Mouse (Mus musculus) embryo, embryonic 9.5 days (tissue): Measurements from ENCODE around the gene Mrc1.
A peak's percentile ranks its signal among the peaks of the same experiment; 100 is the strongest.

Source experiments
- DNase-seq: peaks from one replicate; pipeline ENCODE4 v3.0.0-alpha.2; 2017; ENCODE audit errors: extremely low spot score

The Mrc1 gene

DNA sequence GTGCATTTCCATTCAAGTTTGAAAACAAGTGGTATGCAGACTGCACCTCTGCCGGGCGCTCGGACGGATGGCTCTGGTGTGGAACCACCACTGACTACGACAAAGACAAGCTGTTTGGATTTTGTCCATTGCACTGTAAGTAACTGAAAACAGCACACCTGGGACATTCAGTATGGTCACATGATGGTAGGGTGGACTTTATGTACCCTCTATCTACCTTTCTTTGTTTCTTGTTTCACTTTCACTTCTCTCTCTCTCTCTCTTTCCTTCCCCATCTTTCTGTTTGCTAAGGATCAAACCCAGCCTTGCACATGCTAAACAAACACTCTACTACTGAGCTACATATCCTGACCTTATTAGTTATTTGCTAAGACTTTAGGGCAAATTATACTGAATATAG is 15.0 kb downstream of the Mrc1 start:
- no peak for DNase-seq

DNA sequence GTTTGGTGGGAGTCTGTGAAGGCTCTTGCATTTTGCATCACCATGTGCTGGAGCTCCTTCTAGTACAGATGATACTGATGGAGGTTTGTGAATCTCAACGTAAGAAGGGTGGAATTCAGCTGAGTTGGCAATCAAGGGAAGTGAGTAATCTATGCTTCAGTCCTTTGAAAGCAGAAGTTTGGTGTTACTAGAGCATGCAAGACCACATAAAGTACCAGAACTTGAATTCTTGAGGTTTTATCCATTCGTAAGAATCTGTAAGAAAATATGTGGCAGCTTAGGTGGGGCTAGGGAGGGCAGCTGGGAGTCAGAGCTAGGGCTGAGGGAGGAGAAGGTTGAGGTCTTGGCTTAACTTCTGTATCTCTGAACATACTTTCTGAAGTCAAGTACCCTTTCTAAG is 15.5 kb downstream of the Mrc1 start:
- no peak for DNase-seq

DNA sequence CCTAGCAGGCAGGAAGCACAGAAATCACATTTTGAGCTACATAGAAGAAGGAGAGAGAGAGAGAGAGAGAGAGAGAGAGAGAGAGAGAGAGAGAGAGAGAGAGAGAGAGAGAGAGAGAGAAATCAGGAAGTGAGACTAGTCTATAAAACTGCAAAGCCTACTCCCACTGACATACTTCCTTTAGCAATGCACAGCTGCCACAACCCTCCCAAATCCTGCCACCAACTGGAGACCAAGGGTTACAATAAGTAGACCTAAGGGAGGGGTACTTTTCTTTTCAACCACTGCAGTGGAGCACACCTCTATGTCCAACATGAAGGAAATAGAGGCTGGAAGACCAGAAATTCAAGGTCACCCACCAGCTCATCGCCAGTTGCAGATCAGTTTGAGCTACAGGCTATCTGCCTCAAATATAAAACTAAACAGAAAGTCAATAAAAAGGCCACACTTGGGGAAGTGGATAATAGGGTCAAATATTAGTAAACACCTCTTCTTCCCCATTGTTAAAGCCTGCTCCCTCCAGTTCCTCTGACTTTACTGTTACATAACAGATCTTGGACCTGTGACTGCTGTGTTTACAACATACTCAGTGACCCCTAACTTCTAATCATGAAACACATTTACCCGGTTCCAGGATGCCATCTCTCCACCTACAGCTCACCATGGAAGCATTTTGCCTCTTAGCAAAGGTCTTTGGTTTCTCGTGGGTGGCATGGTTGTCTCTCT is 20.8 kb downstream of the Mrc1 start:
- no peak for DNase-seq

DNA sequence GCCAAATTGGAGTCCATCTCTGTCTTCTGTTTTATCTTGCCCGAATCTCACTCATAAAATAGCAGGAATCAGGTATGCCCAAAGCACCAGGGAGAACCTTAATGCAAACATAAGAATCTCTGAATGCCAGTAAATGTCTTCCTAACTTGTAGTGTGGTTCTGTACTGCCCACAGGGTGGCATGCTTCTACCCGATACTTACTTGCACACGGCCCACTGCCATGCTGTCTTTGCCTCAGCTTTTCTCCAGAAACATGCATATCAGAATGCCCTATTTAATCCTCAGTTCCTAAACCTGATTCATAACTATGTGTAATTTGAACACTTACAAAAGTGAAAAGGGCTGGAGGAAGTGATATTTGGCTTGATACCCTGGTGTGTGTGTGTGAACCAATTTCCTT is 22.7 kb downstream of the Mrc1 start:
- no peak for DNase-seq

DNA sequence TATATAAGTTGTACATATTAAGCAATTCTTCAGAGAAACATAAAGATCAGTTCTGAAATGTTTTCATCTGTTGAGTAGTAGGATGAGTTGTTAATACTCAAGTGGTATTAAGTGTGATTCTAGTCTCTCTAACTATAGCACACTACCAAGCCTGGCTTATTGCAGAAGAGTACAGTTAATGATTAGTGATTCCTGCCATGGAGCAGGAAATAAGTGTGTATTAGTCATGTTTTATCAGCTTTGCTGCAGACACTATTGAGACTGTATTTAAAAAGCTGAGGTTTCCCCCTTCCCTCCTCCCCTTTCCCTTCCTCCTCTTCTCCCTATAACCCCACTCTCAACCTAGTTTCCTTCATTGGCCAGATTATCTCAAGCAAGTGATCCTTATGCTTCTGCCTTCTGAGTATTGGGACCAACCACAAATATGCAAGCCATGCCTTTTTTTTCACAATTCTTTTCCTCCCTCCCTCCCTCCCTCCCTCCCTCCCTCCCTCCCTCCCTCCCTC is 29.2 kb downstream of the Mrc1 start:
- no peak for DNase-seq

DNA sequence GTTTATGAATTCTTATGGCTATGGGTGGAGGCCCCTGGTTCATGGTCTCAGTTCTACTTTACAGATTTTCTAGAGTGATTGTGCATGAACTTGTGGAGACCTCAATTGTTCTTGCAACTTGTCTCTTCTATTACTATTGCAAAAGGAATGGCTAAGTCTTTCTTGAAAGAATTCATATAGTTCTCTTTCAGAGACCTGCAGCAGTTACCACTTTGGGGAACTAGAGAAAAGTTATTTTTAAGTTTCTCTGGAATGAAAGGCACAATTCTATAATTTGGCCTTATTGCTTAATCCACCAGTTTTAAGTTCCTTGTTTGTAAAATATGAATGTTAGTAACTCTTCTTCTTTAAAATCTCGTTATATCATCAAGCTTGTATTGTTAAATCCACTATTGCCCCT is 32.9 kb downstream of the Mrc1 start:
- no peak for DNase-seq

DNA sequence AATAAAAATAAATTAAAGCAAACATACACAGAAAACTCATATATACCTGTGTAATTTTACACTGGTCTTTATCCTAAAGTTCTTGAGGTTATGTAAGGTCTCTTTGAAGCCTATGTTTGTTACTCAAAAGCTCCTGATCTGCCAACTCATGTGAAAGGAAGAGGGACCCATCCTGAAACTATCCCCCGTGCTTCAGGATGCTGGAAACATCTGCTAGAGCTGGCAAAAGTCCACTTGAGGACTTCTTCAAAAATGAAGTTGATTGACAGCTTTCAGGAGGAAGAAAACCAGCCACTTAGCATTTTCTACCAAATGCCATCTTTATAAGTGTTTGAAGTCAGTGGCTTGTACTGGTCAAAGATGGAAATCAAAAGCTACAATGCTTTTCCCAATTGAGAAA is 40.0 kb downstream of the Mrc1 start:
- no peak for DNase-seq

DNA sequence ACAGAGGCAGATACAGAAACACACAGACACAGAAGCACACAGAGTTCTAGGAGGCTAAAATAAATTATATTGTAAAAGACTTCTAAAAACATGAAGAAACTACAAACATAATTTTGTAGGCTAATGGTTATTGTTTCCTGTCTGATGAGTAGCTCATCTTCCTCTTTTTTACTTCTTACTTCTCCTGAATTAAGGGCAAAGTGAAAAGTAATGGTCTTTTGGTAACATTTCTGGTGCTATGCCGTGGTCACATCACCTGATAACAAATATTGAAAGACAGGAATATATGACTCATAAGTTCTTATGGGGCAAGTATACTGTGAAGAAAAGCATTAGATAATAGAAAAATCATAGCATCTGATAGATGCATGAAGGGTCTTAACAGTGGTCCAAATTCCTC is 42.9 kb downstream of the Mrc1 start:
- DNase-seq, result no peak

DNA sequence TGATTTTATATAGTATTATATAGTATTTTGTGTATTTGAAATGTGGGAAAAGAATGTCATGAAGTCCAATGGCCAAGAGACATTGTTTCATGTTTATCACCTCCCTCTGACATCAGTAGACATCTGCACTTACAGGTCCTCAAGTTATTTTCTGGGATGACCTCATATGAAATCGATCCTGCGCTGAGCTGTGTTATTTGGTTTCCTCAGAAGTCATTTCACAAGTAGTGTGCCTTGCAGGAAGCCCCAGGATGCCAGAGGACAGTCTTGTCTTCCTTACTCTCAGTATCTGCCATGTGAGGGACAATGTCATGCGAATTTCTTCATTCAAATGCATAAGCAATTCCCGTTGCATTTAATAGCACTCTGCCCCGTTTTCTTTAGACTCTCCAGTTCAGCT is 46.6 kb downstream of the Mrc1 start:
- DNase-seq, result no peak

DNA sequence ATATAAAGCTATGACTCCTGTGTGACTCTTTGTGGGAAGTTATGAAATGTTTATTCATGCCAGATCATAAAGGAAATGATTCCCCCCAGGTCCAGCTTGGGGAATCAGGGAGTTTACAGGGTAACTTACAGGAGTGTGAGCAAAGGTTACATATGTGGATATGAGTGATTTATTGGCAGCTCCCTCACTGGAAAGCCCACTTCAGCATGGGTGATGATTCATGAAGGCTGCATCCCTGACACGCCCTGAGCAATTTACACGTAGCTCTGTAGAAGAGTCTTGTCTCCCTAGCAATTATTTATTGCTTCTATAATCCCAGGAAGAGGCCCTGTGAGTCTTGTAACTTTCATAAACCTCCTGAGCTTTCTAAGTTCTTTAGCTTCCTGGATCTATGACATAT is 50.1 kb downstream of the Mrc1 start:
- DNase-seq, result no peak

DNA sequence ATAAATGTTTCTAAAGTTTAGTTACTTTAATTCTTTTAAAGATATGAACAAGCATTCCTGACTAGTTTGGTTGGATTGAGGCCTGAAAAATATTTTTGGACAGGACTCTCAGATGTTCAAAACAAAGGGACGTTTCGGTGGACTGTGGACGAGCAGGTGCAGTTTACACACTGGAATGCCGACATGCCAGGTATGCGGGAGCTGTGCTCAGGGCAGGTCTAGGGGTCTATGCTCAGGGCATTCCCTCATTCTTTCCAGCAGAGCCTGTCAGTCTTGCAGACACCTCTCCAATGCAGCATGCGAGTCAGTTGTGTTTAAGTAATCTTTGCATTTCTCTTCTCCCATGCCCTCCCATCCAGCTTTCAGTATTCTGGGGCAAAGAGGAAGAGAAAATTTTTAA is 50.6 kb downstream of the Mrc1 start:
- no peak for DNase-seq

DNA sequence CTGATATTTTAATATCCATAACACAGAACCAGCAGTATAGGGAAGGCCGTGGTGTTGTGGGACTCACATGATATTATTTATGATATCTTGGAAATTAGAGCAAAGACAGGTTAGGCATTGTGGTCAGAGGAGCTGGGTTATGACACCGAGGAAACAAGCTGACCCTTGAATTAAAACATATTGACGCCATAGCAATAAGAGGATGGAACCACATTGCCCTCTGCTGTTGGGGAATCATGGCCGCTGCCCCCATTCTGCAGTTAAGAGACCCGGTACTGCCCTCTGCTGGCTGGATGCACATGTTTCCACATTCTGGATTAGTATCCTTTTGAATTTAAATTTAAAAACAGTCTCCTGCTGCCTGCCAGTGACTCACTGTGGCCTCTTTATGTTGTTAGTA is 66.1 kb downstream of the Mrc1 start:
- peak; percentile 73 for DNase-seq

DNA sequence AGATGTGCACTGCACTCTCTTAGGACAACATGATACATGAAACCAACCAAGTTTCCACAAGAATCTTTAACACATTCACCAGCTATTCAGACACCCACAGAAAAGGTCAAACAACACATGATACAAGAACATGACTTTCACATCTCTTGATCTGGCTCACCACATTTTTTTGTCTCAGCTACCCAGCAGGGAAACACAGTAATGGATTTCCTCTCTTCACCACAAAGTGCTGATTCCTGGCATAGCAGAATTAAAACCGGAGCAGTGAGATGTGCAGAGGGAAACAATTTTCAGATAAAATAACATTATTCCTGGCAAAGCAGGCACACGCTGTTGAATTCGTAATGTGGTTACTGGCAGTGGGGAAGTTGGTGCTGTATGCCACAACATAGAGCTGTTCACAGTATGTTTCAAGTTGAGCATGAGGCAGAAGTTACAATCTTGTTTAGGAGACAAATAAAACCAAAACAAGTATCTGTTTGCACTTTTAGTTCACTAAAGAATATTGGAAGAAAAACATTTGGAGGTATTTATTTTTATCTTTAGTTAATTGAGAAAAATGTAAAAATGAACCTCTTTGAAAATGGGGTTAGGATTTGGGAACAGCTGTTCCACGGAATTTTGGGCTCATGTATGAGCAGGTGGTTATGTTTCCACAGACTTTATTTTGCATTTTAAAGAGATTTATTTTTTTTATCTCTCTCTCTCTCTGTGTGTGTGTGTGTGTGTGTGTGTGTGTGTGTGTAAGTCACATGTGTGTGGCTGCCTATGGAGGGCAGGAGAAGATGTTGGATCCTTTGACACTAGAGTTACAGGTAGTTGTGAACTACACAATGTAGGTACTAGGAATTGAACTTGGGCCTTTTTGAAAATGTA is 83.6 kb downstream of the Mrc1 start:
- DNase-seq, result no peak

DNA sequence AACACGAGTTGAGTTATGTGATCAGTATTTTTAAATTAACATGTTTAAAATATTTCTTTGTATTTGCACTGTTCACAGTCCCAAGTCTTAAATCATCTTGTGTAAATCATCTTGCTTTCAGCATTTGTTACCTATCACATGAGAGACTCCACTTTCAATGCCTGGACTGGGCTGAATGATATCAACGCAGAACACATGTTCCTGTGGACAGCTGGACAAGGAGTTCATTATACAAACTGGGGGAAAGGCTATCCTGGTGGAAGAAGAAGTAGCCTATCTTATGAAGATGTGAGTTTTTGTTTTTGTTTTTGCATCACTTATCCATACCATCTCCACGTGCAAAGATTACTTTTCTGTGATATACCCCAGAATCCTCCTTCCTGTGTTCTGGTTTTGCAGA is 85.9 kb downstream of the Mrc1 start:
- no peak for DNase-seq

DNA sequence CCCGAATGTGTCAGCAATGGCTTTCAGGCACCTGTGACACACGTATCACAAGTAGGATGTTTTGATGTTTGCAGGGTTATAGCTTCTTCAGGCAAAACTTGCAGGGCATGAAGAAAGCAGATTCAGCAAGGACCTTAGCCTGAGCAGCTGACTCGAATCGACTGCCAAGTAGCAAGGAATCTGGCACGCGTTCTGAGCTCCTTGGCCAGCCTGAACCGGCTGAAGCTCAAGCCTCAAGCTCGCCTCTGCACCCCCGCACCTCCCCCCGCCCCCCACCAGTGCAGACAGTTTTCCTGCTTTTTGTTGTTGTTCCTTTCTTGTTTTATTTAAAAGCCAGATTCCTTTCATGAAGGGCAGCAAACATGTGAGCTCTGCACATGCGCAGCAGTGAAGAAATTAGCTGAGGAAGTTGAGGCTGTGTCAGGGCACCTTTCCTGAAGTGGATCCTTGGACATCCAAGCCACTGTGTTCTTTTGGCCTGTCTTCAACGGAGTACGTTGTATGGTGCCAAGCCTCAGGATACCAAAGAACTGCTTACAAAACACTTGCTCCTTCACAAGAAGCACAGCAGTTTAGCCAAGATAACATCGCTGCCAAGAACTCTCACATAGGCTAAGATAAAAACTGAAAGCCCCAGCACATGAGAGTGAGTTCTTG is 112.6 kb downstream of the Mrc1 start:
- DNase-seq, result no peak

DNA sequence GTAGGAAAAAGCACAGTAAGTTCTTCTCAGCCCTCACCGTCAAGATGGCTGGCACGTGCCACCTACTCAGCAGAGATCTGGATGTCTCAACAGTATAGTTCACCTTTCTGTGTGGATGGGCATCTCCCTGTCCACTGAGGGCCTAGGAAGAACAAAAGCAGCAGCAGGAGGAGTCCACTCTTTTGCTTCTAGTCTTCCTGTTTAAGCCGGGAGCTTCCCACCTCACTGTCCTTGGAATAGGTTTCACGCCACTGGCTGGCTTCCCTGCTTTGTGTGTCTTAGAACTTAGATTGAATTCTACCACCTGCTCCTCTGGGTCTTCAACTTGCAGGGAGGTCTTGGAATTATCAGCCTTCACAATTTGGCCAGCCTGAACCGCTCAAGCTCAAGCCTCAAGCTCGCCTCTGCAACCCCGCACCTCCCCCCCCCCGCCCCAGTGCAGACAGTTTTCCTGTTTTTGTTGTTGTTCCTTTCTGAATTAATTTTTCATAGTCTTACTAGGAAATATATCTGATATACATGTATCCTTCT is 113.2 kb downstream of the Mrc1 start:
- no peak for DNase-seq
